Mouse (Mus musculus) heart, embryonic 10.5 days (tissue): ENCODE results near the gene Gm10799. TPM values are rescaled to one million over a fixed set of nuclear protein-coding genes. Genes with fewer than 3 reads are reported as not detected.
A peak's percentile ranks its signal among the peaks of the same experiment; 100 is the strongest.
"Not testable (repeated sequence)": the region's sequence is repeated elsewhere in the genome, so short reads cannot be mapped to it uniquely, and the experiment has no call there.

Experiments used
- DNase-seq: peaks from one replicate; pipeline ENCODE4 v3.0.0-alpha.2; 2017; ENCODE audit warnings: low spot score
- H3K27ac ChIP-seq: fragments of 300-500 bp; sonication (generic); 2 replicates; pipeline ENCODE4 v1.5.1; 2016; ENCODE audit warnings: mild to moderate bottlenecking
- H3K27me3 ChIP-seq: fragments of 300-500 bp; sonication (generic); 2 replicates; pipeline ENCODE4 v1.6.1; 2016; ENCODE audit warnings: mild to moderate bottlenecking; ENCODE audit not compliant: poor library complexity, insufficient read depth, severe bottlenecking
- H3K36me3 ChIP-seq: fragments of 300-500 bp; sonication (generic); 2 replicates; pipeline ENCODE4 v1.6.1; 2016; ENCODE audit warnings: mild to moderate bottlenecking, moderate library complexity
- H3K4me1 ChIP-seq: fragments of 300-500 bp; sonication (generic); 2 replicates; pipeline ENCODE4 v1.6.1; 2016; ENCODE audit warnings: mild to moderate bottlenecking
- H3K4me3 ChIP-seq: fragments of 300-500 bp; sonication (generic); 2 replicates; pipeline ENCODE4 v1.5.1; 2016; ENCODE audit warnings: mild to moderate bottlenecking, moderate library complexity
- H3K9me3 ChIP-seq: fragments of 300-500 bp; sonication (generic); 2 replicates; pipeline ENCODE4 v1.6.1; 2016; ENCODE audit warnings: mild to moderate bottlenecking, moderate library complexity
- WGBS: fragments of 180-500 bp; shearing (Covaris S2); methylation state at CpG from one replicate; pipeline ENCODE4 v1.1.7; 2016; 5-methylcytosine and 5-hydroxymethylcytosine counted together
- polyA plus RNA-seq: library from polyadenylated mRNA; unstranded; fragments of >200 nt; fragmentation: Nextera tagmentation; extraction: Ambion mirVana; gene quantifications from 2 replicates; pipeline ENCODE4 v1.2.1, GENCODE M21; 2016

The Gm10799 gene
- not detected in 2 replicates for polyA plus RNA-seq

- WGBS: 73% methylated on average over 7 of the region's 7 CpGs
- not testable (repeated sequence) for H3K4me3 ChIP-seq, DNase-seq, H3K36me3 ChIP-seq, H3K27me3 ChIP-seq, H3K9me3 ChIP-seq, H3K4me1 ChIP-seq, H3K27ac ChIP-seq
Observed at GRCm38 (mm10) chr2:104068450-104068849, at the start of gene Gm10799. TSS of gene Gm10799 (minus strand) at chr2:104068550.

GRCm38 (mm10) chr2:104117173-104117572, 48.8 kb upstream of the Gm10799 start:
- H3K9me3 ChIP-seq, DNase-seq, H3K27ac ChIP-seq, H3K27me3 ChIP-seq, H3K4me3 ChIP-seq: not testable (repeated sequence)
- Histone ChIP-seq H3K36me3 (peaks cover 20% of the 10 kb centered on the region), H3K4me1 (peaks cover 24% of the 10 kb centered on the region)

- peaks cover 7% of the 10 kb centered on the region for H3K4me1 ChIP-seq
- no peak overlapping the region for H3K4me3 ChIP-seq
- H3K36me3 ChIP-seq: peaks cover 22% of the 10 kb centered on the region
- 90% methylated on average over 3 of the region's 3 CpGs for WGBS
- no peaks in the 10 kb centered on the region for H3K9me3 ChIP-seq
- H3K27ac ChIP-seq: no peak overlapping the region
- no peak for DNase-seq
- H3K27me3 ChIP-seq: no peaks in the 10 kb centered on the region
Observed at GRCm38 (mm10) chr2:104114898-104115297, 46.5 kb upstream of the Gm10799 start.

- not testable (repeated sequence) for DNase-seq, H3K9me3 ChIP-seq, H3K27me3 ChIP-seq, H3K4me3 ChIP-seq, H3K27ac ChIP-seq
- H3K36me3 ChIP-seq: peaks cover 22% of the 10 kb centered on the region
- H3K4me1 ChIP-seq: peaks cover 12% of the 10 kb centered on the region
Observed at GRCm38 (mm10) chr2:104113563-104113962, 45.2 kb upstream of the Gm10799 start.

GRCm38 (mm10) chr2:104111170-104111797, 42.9 kb upstream of the Gm10799 start:
- WGBS: no CpG with 5 or more reads among the region's 1 CpGs
- H3K4me1 ChIP-seq: peaks cover 12% of the 10 kb centered on the region
- H3K36me3 ChIP-seq: peaks cover 22% of the 10 kb centered on the region
- not testable (repeated sequence) for H3K4me3 ChIP-seq, H3K27ac ChIP-seq, DNase-seq, H3K27me3 ChIP-seq, H3K9me3 ChIP-seq

GRCm38 (mm10) chr2:104110031-104110430, 41.7 kb upstream of the Gm10799 start:
- WGBS: 70% methylated on average over 4 of the region's 4 CpGs
- peak overlapping the region; percentile 86 for H3K27ac ChIP-seq
- no peaks in the 10 kb centered on the region for H3K27me3 ChIP-seq
- no peaks in the 10 kb centered on the region for H3K9me3 ChIP-seq
- H3K4me3 ChIP-seq: no peak overlapping the region
- peaks cover 21% of the 10 kb centered on the region for H3K36me3 ChIP-seq
- peaks cover 12% of the 10 kb centered on the region for H3K4me1 ChIP-seq
- DNase-seq: no peak

GRCm38 (mm10) chr2:104109528-104109927, 41.2 kb upstream of the Gm10799 start:
- WGBS: 35% methylated on average over 2 of the region's 2 CpGs
- Histone ChIP-seq H3K27ac (peak overlapping the region; percentile 86), H3K36me3 (peaks cover 19% of the 10 kb centered on the region), H3K4me1 (peaks cover 12% of the 10 kb centered on the region), H3K27me3 (no peaks in the 10 kb centered on the region), H3K4me3 (no peak overlapping the region), H3K9me3 (no peaks in the 10 kb centered on the region)
- DNase-seq: peak; percentile 77

GRCm38 (mm10) chr2:104109021-104109420, 40.7 kb upstream of the Gm10799 start:
- peak overlapping the region; percentile 86; the same call in 1 of the 2 replicates for H3K27ac ChIP-seq
- H3K27me3 ChIP-seq, H3K9me3 ChIP-seq, H3K4me3 ChIP-seq, DNase-seq: not testable (repeated sequence)
- peaks cover 18% of the 10 kb centered on the region for H3K36me3 ChIP-seq
- WGBS: 42% methylated on average over 2 of the region's 2 CpGs
- peaks cover 12% of the 10 kb centered on the region for H3K4me1 ChIP-seq

- Histone ChIP-seq H3K4me1 (peaks cover 32% of the 10 kb centered on the region), H3K27me3 (no peaks in the 10 kb centered on the region), H3K9me3 (no peaks in the 10 kb centered on the region), H3K36me3 (peaks cover 2% of the 10 kb centered on the region; the same call in 1 of the 2 replicates), H3K4me3 (no peak overlapping the region), H3K27ac (no peak overlapping the region)
- WGBS: 82% methylated on average over 6 of the region's 6 CpGs
- DNase-seq: no peak
Observed at GRCm38 (mm10) chr2:104104800-104105199, 36.5 kb upstream of the Gm10799 start.

GRCm38 (mm10) chr2:104099946-104100345, 31.6 kb upstream of the Gm10799 start:
- Histone ChIP-seq H3K4me1 (peaks cover 56% of the 10 kb centered on the region), H3K27ac (peak overlapping the region; percentile 80), H3K36me3 (peaks cover 2% of the 10 kb centered on the region; the same call in 1 of the 2 replicates), H3K9me3 (no peaks in the 10 kb centered on the region), H3K27me3 (no peaks in the 10 kb centered on the region), H3K4me3 (no peak overlapping the region)
- peak; percentile 55 for DNase-seq
- 31% methylated on average over 1 of the region's 1 CpGs for whole genome bisulfite sequencing

- H3K4me3 ChIP-seq: peak overlapping the region; percentile 27; the same call in 1 of the 2 replicates
- peak; percentile 68 for DNase-seq
- H3K27ac ChIP-seq: peak overlapping the region; percentile 80
- H3K9me3 ChIP-seq: no peaks in the 10 kb centered on the region
- H3K27me3 ChIP-seq: no peaks in the 10 kb centered on the region
- WGBS: 92% methylated on average over 2 of the region's 2 CpGs
- H3K36me3 ChIP-seq: peaks cover 2% of the 10 kb centered on the region; the same call in 1 of the 2 replicates
- peaks cover 56% of the 10 kb centered on the region for H3K4me1 ChIP-seq
Observed at GRCm38 (mm10) chr2:104099231-104099585, 30.9 kb upstream of the Gm10799 start.

- H3K4me1 ChIP-seq: peaks cover 58% of the 10 kb centered on the region
- H3K9me3 ChIP-seq: no peaks in the 10 kb centered on the region
- peak overlapping the region; percentile 80 for H3K27ac ChIP-seq
- DNase-seq: peak; percentile 91
- no peaks in the 10 kb centered on the region for H3K27me3 ChIP-seq
- WGBS: 6% methylated on average over 3 of the region's 3 CpGs
- H3K4me3 ChIP-seq: peak overlapping the region; percentile 27; the same call in 1 of the 2 replicates
- H3K36me3 ChIP-seq: no peaks in the 10 kb centered on the region
Observed at GRCm38 (mm10) chr2:104098529-104099230, 30.3 kb upstream of the Gm10799 start.

GRCm38 (mm10) chr2:104097396-104097795, 29.0 kb upstream of the Gm10799 start:
- H3K36me3 ChIP-seq, H3K27me3 ChIP-seq, H3K9me3 ChIP-seq: not testable (repeated sequence)
- H3K27ac ChIP-seq: peak overlapping the region; percentile 67
- DNase-seq: peak; percentile 73
- 83% methylated on average over 4 of the region's 4 CpGs for WGBS
- peaks cover 45% of the 10 kb centered on the region for H3K4me1 ChIP-seq
- H3K4me3 ChIP-seq: peak overlapping the region; percentile 39
